Mouse (Mus musculus): ENCODE measurements around the gene Crb1. TPM values are rescaled to one million over a fixed set of nuclear protein-coding genes. Genes with fewer than 3 reads are reported as not detected.
"Not testable (repeated sequence)": the region's sequence is repeated elsewhere in the genome, so short reads cannot be mapped to it uniquely, and the experiment has no call there.

The Crb1 gene
- polyA plus RNA-seq (2015; fragmentation: Nextera tagmentation; extraction: Ambion mirVana), result 0.12 and 0.27 TPM in 2 replicates

GRCm38 (mm10) chr1:139376638-139377286 lies at the start of gene Crb1:
Gene Crb1, minus strand, starts transcription at chr1:139377100.
- H3K4me1 ChIP-seq (ENCODE audit: control insufficient read depth, insufficient read depth, low read length), result peaks cover 13% of the 10 kb centered on the region
- H3K4me3 ChIP-seq (ENCODE audit: low read length), result no peak within 1 kb of the TSS
- peak within 1 kb of the TSS; percentile 34; the same call in 1 of the 2 replicates for H3K4me2 ChIP-seq (ENCODE audit: low read depth, low read length)
- 9% methylated on average over 5 of the region's 5 CpGs for WGBS
- no peaks in the 10 kb centered on the region for H3K27me3 ChIP-seq (ENCODE audit: control insufficient read depth, insufficient read depth, low read length)
- no peaks in the 10 kb centered on the region for H3K9me3 ChIP-seq (replicated peaks; ENCODE audit: control insufficient read depth, low read length)
- H3K27ac ChIP-seq (ENCODE audit: low read length), result no peak within 1 kb of the TSS
- no peak for ATAC-seq (replicated peaks; ENCODE audit: extremely low read depth, insufficient read depth, low FRiP score)
- H3K9ac ChIP-seq (ENCODE audit: low read length), result no peak within 1 kb of the TSS
- no peaks in the 10 kb centered on the region for H3K36me3 ChIP-seq (ENCODE audit: control insufficient read depth, insufficient read depth)

- Histone ChIP-seq H3K27me3 (ENCODE audit: control insufficient read depth, insufficient read depth, low read length) (no peaks in the 10 kb centered on the region), H3K4me2 (ENCODE audit: low read depth, low read length) (peak overlapping the region; percentile 78), H3K9ac (ENCODE audit: low read length) (peak overlapping the region; percentile 52), H3K4me3 (ENCODE audit: low read length) (peak overlapping the region; percentile 52), H3K9me3 (replicated peaks; ENCODE audit: control insufficient read depth, low read length) (no peaks in the 10 kb centered on the region), H3K36me3 (ENCODE audit: control insufficient read depth, insufficient read depth) (peaks cover 10% of the 10 kb centered on the region), H3K4me1 (ENCODE audit: control insufficient read depth, insufficient read depth, low read length) (peaks cover 26% of the 10 kb centered on the region), H3K27ac (ENCODE audit: low read length) (no peak overlapping the region)
- WGBS, result 30% methylated on average over 3 of the region's 3 CpGs
- no peak for ATAC-seq (replicated peaks; ENCODE audit: extremely low read depth, insufficient read depth, low FRiP score)
Measured at GRCm38 (mm10) chr1:139425006-139425405, 48.1 kb upstream of the Crb1 start.

GRCm38 (mm10) chr1:139423931-139424330 lies 47.0 kb upstream of the Crb1 start:
- Histone ChIP-seq H3K27me3 (ENCODE audit: control insufficient read depth, insufficient read depth, low read length) (no peaks in the 10 kb centered on the region), H3K4me2 (ENCODE audit: low read depth, low read length) (peak overlapping the region; percentile 83), H3K9me3 (replicated peaks; ENCODE audit: control insufficient read depth, low read length) (no peaks in the 10 kb centered on the region), H3K4me1 (ENCODE audit: control insufficient read depth, insufficient read depth, low read length) (peaks cover 26% of the 10 kb centered on the region), H3K36me3 (ENCODE audit: control insufficient read depth, insufficient read depth) (peaks cover under 1% of the 10 kb centered on the region), H3K27ac (ENCODE audit: low read length) (no peak overlapping the region), H3K9ac (ENCODE audit: low read length) (peak overlapping the region; percentile 99), H3K4me3 (ENCODE audit: low read length) (peak overlapping the region; percentile 79)
- 18% methylated on average over 10 of the region's 10 CpGs for WGBS
- no peak for ATAC-seq (replicated peaks; ENCODE audit: extremely low read depth, insufficient read depth, low FRiP score)

- Histone ChIP-seq H3K4me2 (ENCODE audit: low read depth, low read length) (peak overlapping the region; percentile 83), H3K27me3 (ENCODE audit: control insufficient read depth, insufficient read depth, low read length) (no peaks in the 10 kb centered on the region), H3K4me1 (ENCODE audit: control insufficient read depth, insufficient read depth, low read length) (peaks cover 26% of the 10 kb centered on the region), H3K9ac (ENCODE audit: low read length) (peak overlapping the region; percentile 99), H3K36me3 (ENCODE audit: control insufficient read depth, insufficient read depth) (no peaks in the 10 kb centered on the region), H3K27ac (ENCODE audit: low read length) (peak overlapping the region; percentile 93), H3K4me3 (ENCODE audit: low read length) (peak overlapping the region; percentile 79), H3K9me3 (replicated peaks; ENCODE audit: control insufficient read depth, low read length) (no peaks in the 10 kb centered on the region)
- ATAC-seq (replicated peaks; ENCODE audit: extremely low read depth, insufficient read depth, low FRiP score), result no peak
- WGBS, result 13% methylated on average over 10 of the region's 10 CpGs
Measured at GRCm38 (mm10) chr1:139422941-139423340, 46.0 kb upstream of the Crb1 start.

- Histone ChIP-seq H3K4me3 (ENCODE audit: low read length) (peak within 1 kb of the TSS; percentile 79), H3K9me3 (replicated peaks; ENCODE audit: control insufficient read depth, low read length) (no peaks in the 10 kb centered on the region), H3K36me3 (ENCODE audit: control insufficient read depth, insufficient read depth) (no peaks in the 10 kb centered on the region), H3K27ac (ENCODE audit: low read length) (peak within 1 kb of the TSS; percentile 93), H3K9ac (ENCODE audit: low read length) (peak within 1 kb of the TSS; percentile 99), H3K4me2 (ENCODE audit: low read depth, low read length) (peak within 1 kb of the TSS; percentile 83), H3K4me1 (ENCODE audit: control insufficient read depth, insufficient read depth, low read length) (peaks cover 26% of the 10 kb centered on the region), H3K27me3 (ENCODE audit: control insufficient read depth, insufficient read depth, low read length) (no peaks in the 10 kb centered on the region)
- peak; percentile 92 for ATAC-seq (replicated peaks; ENCODE audit: extremely low read depth, insufficient read depth, low FRiP score)
- WGBS, result under 1% methylated on average over 74 of the region's 88 CpGs
Measured at GRCm38 (mm10) chr1:139421875-139422791, 45.2 kb upstream of the Crb1 start, which contains the start of gene Zbtb41. Gene Zbtb41, plus strand, starts transcription at chr1:139422288.

- Histone ChIP-seq H3K4me2 (ENCODE audit: low read depth, low read length) (peak overlapping the region; percentile 83), H3K9ac (ENCODE audit: low read length) (peak overlapping the region; percentile 99), H3K27ac (ENCODE audit: low read length) (peak overlapping the region; percentile 93), H3K27me3 (ENCODE audit: control insufficient read depth, insufficient read depth, low read length) (no peaks in the 10 kb centered on the region), H3K4me1 (ENCODE audit: control insufficient read depth, insufficient read depth, low read length) (peaks cover 25% of the 10 kb centered on the region), H3K36me3 (ENCODE audit: control insufficient read depth, insufficient read depth) (no peaks in the 10 kb centered on the region), H3K9me3 (replicated peaks; ENCODE audit: control insufficient read depth, low read length) (no peaks in the 10 kb centered on the region), H3K4me3 (ENCODE audit: low read length) (peak overlapping the region; percentile 79)
- ATAC-seq (replicated peaks; ENCODE audit: extremely low read depth, insufficient read depth, low FRiP score), result no peak
- 1% methylated on average over 8 of the region's 8 CpGs for whole genome bisulfite sequencing
Measured at GRCm38 (mm10) chr1:139421521-139421874, 44.6 kb upstream of the Crb1 start.

GRCm38 (mm10) chr1:139413465-139413864 lies 36.6 kb upstream of the Crb1 start:
- Histone ChIP-seq H3K9me3 (replicated peaks; ENCODE audit: control insufficient read depth, low read length) (peaks cover 8% of the 10 kb centered on the region), H3K4me3 (ENCODE audit: low read length) (no peak overlapping the region), H3K4me2 (ENCODE audit: low read depth, low read length) (no peak overlapping the region), H3K36me3 (ENCODE audit: control insufficient read depth, insufficient read depth) (no peaks in the 10 kb centered on the region; the same call in 1 of the 2 replicates), H3K9ac (ENCODE audit: low read length) (no peak overlapping the region), H3K27me3 (ENCODE audit: control insufficient read depth, insufficient read depth, low read length) (no peaks in the 10 kb centered on the region), H3K27ac (ENCODE audit: low read length) (no peak overlapping the region), H3K4me1 (ENCODE audit: control insufficient read depth, insufficient read depth, low read length) (no peaks in the 10 kb centered on the region)
- 78% methylated on average over 3 of the region's 3 CpGs for WGBS
- no peak for ATAC-seq (replicated peaks; ENCODE audit: extremely low read depth, insufficient read depth, low FRiP score)

GRCm38 (mm10) chr1:139412365-139412764 lies 35.5 kb upstream of the Crb1 start:
- not testable (repeated sequence) for ATAC-seq (replicated peaks; ENCODE audit: extremely low read depth, insufficient read depth, low FRiP score); H3K9me3 ChIP-seq (replicated peaks; ENCODE audit: control insufficient read depth, low read length); H3K36me3 ChIP-seq (ENCODE audit: control insufficient read depth, insufficient read depth); H3K4me3 ChIP-seq (ENCODE audit: low read length); H3K4me2 ChIP-seq (ENCODE audit: low read depth, low read length); H3K9ac ChIP-seq (ENCODE audit: low read length); H3K4me1 ChIP-seq (ENCODE audit: control insufficient read depth, insufficient read depth, low read length); H3K27ac ChIP-seq (ENCODE audit: low read length); H3K27me3 ChIP-seq (ENCODE audit: control insufficient read depth, insufficient read depth, low read length)
- 83% methylated on average over 2 of the region's 2 CpGs for WGBS

GRCm38 (mm10) chr1:139407701-139408100 lies 30.8 kb upstream of the Crb1 start:
- Histone ChIP-seq H3K27ac (ENCODE audit: low read length) (no peak overlapping the region), H3K4me3 (ENCODE audit: low read length) (no peak overlapping the region), H3K36me3 (ENCODE audit: control insufficient read depth, insufficient read depth) (no peaks in the 10 kb centered on the region; the same call in 1 of the 2 replicates), H3K4me1 (ENCODE audit: control insufficient read depth, insufficient read depth, low read length) (no peaks in the 10 kb centered on the region), H3K4me2 (ENCODE audit: low read depth, low read length) (no peak overlapping the region), H3K9me3 (replicated peaks; ENCODE audit: control insufficient read depth, low read length) (peaks cover 8% of the 10 kb centered on the region), H3K9ac (ENCODE audit: low read length) (no peak overlapping the region), H3K27me3 (ENCODE audit: control insufficient read depth, insufficient read depth, low read length) (no peaks in the 10 kb centered on the region)
- no peak for ATAC-seq (replicated peaks; ENCODE audit: extremely low read depth, insufficient read depth, low FRiP score)
- WGBS, result 57% methylated on average over 5 of the region's 5 CpGs
